Mouse (Mus musculus) frontal cortex, postnatal 25 days (tissue): ENCODE results near the gene Lrmda.

Experiments
- DNase-seq, 2 experiments: peaks; one replicate each; pipeline ENCODE4 v3.0.0; 2022; ENCODE audit warnings: low spot score in 2 of 2

Gene Lrmda

GRCm38 (mm10) chr14:22719968-22720367, 700.5 kb downstream of the Lrmda start:
- no peak for DNase-seq

- no peak for DNase-seq
Measured at GRCm38 (mm10) chr14:22721845-22722244, 702.3 kb downstream of the Lrmda start.

GRCm38 (mm10) chr14:22727548-22727947, 708.0 kb downstream of the Lrmda start:
- no peak for DNase-seq

DNA sequence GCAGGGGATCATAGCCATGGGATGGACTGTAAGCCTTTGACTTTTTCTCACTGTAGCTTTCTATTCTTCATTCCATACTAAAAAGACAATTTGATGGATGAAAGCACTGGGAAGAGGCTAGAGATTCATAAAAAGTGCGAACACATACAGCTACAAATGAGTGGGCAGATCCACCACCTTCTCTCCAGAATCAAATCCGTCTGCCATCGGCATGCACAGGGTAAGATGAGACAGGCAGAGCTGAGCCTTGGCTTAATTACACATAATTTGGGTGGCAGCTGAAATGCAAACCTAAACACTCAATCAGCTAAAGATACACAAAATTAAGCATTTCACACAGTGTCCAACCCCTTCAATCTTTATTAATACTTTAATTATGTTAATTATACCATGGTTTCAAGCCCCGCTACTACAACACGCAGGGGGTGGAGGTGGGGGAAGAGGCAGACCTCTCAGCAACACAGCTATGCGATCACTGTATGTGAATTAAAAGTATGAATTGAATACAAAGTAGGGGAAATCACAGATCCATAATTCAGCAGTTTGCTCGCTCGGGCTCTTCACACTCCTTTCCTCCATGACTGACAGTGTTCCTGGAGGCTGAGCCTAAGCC, 709.2 kb downstream of the Lrmda start:
- no peak for DNase-seq

DNA sequence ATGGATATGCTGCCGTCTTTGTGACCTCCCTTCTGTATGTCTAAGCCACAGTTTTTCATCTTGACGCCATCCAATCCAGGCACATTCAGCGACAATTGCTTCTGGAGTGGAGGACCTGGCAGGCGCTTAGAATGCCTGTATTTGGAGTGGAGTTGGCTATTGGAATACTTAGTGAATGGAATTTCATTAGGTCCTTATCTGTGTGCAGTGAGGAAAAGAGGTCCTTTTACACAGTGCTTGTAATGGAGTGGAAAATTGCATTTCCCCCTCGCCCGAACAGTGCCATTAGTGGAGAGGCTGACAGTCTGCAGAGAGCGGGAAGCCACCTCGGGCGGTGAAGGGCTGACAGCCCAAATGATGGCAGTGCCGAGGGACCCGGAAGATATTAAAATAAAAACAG, 719.1 kb downstream of the Lrmda start:
- DNase-seq = no peak

DNA sequence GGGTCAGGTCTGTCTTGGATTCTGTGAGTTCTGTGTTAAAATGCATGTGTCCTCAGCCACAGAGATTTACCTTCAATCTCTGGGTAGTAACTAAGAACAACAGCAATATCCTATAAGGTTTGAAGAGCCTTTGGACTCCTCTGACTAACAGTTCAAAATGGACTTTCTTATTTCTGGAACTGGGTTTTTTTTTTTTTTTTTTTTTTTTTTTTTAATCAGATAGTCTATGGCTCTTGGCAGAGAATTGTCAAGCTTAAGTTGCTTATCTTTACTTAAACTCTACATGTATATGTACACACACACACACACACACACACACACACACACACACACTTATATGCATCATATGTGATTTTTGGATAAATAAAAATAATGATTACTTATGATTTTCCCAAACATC, 723.0 kb downstream of the Lrmda start:
- no peak for DNase-seq

GRCm38 (mm10) chr14:22743264-22743663, 723.8 kb downstream of the Lrmda start:
- DNase-seq = no peak

- DNase-seq = no peak
Measured at GRCm38 (mm10) chr14:22744701-22745100, 725.2 kb downstream of the Lrmda start.

GRCm38 (mm10) chr14:22745263-22745881, 725.9 kb downstream of the Lrmda start:
- no peak for DNase-seq

DNA sequence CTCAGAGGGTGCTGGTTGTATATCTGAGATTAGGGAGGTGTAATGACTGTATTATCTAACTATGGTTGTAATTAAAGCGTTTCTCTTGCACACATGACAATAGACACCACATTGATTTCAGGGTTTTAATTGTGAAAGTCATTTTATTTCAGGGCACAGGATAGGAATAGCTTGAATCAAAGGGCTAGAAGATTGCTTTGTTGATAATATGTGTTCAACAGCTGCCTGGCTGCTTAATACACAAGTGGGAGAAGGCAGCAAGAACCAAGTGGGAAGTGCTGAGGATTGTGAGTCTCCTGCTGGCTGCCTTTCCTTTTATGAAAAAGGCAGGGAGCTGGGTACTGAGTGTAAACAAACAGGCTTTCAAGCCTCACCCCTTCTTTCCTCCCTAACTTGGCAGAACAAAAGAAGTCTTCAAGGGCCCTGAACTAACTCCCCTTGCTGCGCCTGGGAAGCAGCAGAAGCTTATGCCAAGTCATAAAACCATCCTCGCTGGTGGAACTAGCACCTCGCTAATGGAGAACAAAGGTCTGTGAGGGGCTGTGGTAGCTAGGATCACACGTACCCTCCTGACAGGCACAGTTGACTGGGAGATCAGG, 726.5 kb downstream of the Lrmda start:
- DNase-seq = no peak

DNA sequence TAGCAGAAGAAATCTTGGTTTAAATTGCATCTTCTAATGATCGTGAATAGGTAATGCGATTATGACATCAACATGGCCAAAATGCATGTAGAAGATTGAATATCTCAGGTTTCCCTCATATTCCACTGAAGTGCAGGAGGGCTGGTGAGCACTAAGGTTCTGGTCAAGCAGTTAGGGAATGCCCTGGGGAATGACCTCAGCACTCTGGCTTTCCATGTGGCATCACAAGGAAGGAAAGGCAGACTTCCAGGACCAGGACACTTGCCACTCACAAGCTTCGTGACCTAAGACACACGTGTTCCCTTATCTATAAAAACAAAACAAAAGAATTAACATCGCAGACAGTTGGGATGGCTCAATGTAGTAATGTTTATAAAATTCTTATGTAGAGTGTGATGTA, 728.3 kb downstream of the Lrmda start:
- DNase-seq = no peak

GRCm38 (mm10) chr14:22750409-22750808, 730.9 kb downstream of the Lrmda start:
- no peak for DNase-seq

- peak in 1 of 2 experiments; percentile 12 for DNase-seq
Measured at GRCm38 (mm10) chr14:22751290-22751689, 731.8 kb downstream of the Lrmda start.

DNA sequence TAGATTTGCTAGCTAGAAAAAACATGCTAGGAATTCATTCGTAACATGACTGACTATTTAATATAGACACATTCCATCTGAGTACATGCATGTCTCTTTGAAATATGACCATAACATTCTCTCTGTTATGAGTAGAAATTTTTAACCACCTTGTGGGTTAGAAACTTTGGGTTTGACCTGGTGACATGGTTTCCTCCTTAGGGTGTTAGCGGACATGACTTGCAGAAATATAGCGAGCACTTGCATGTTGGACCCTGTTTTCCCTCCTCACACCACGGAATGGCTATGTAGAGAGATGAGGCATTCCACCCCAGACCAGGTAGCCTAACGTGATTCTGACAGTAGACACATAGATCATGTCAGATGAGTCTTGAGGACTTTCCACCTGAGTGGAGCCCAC, 735.1 kb downstream of the Lrmda start:
- no peak for DNase-seq

GRCm38 (mm10) chr14:22757493-22757892, 738.0 kb downstream of the Lrmda start:
- DNase-seq = no peak

DNA sequence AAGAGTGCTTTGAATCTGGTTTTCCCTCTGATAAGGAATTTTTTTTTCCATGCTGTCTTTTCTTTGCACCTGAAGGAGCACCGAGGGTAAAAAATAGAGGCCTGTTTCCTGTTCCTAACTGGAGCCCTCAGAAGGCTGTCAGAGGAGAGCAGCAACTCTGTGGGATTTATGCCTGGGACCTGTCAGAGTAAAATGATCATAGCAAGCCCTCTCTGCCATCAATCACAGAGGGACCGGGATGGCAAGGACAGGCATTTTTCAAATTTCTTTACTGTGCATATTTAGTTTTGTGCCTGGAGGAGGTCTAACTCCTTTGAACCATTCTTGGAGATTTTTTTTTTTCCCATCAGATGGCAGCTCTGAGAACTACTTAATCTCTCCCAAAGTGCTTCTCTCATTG, 739.7 kb downstream of the Lrmda start:
- no peak for DNase-seq

DNA sequence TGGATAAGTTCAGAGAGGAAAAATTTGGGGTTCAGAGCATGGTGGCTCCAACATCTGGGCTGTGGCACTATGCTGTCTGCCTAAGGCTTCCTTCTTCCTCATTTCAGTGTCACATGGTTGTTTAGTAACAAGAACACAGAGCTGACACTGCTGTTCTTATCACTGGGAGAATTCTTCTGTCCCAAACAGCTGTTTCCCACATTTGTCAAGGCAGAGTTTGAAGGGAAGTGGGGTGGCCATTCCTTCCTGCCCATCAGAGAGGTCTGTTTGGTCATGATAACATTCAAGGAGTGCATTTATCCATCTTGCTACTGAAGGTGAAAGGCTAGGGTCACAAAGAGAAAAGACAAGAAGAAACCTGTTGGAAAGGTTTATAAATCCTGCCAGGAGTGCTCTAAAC, 740.2 kb downstream of the Lrmda start:
- no peak for DNase-seq

- DNase-seq = no peak
Measured at GRCm38 (mm10) chr14:22760241-22761039, 740.9 kb downstream of the Lrmda start.

GRCm38 (mm10) chr14:22781709-22782108, 762.2 kb downstream of the Lrmda start:
- no peak for DNase-seq

- DNase-seq = no peak
Measured at GRCm38 (mm10) chr14:22782365-22782764, 762.9 kb downstream of the Lrmda start.

GRCm38 (mm10) chr14:22783211-22784161, 764.0 kb downstream of the Lrmda start:
- no peak for DNase-seq
